Mouse (Mus musculus) embryonic facial prominence, embryonic 11.5 days (tissue): ENCODE measurements around the gene Rnd2. TPM values are rescaled to one million over a fixed set of nuclear protein-coding genes. Genes with fewer than 3 reads are reported as not detected.
"Not testable (repeated sequence)": the region's sequence is repeated elsewhere in the genome, so short reads cannot be mapped to it uniquely, and the experiment has no call there.

Experiments used
- ATAC-seq: fragments of 200-750 bp; cut with Nextera tagmentation; replicated peaks from 2 replicates; pipeline ENCODE4 v1.8.0; 2017; ENCODE audit warnings: low read depth; ENCODE audit not compliant: insufficient number of reproducible peaks, low FRiP score, low TSS enrichment
- DNase-seq: peaks from one replicate; pipeline ENCODE4 v3.0.0-alpha.2; 2015; ENCODE audit warnings: low spot score
- H3K27ac ChIP-seq: fragments of 300-500 bp; sonication (generic); replicated peaks from 2 replicates; pipeline ENCODE4 v1.5.1; 2014; ENCODE audit warnings: mild to moderate bottlenecking, low read depth, low read length, control low read depth
- H3K27me3 ChIP-seq: fragments of 300-500 bp; sonication (generic); 2 replicates; pipeline ENCODE4 v1.6.1; 2014; ENCODE audit warnings: mild to moderate bottlenecking, low read length, moderate library complexity, mixed read lengths; ENCODE audit not compliant: control insufficient read depth, insufficient read depth
- H3K36me3 ChIP-seq: fragments of 300-500 bp; sonication (generic); replicated peaks from 2 replicates; pipeline ENCODE4 v1.6.1; 2014; ENCODE audit warnings: low read depth, mild to moderate bottlenecking, low read length, moderate library complexity, mixed read lengths; ENCODE audit not compliant: control insufficient read depth, insufficient read depth
- H3K4me1 ChIP-seq: fragments of 300-500 bp; sonication (generic); 2 replicates; pipeline ENCODE4 v1.6.1; 2014; ENCODE audit warnings: low read length, mixed read lengths; ENCODE audit not compliant: control insufficient read depth, insufficient read depth
- H3K4me2 ChIP-seq: fragments of 300-500 bp; sonication (generic); 2 replicates; pipeline ENCODE4 v1.6.1; 2014; ENCODE audit warnings: low read depth, mild to moderate bottlenecking, control low read depth, low read length, moderate library complexity
- H3K4me3 ChIP-seq: fragments of 300-500 bp; sonication (generic); 2 replicates; pipeline ENCODE4 v1.5.1; 2014; ENCODE audit warnings: low read depth, low read length, control low read depth
- H3K9ac ChIP-seq: fragments of 300-500 bp; sonication (generic); replicated peaks from 2 replicates; pipeline ENCODE4 v1.6.1; 2014; ENCODE audit warnings: mild to moderate bottlenecking, control low read depth, low read length
- H3K9me3 ChIP-seq: fragments of 300-500 bp; sonication (generic); replicated peaks from 2 replicates; pipeline ENCODE4 v1.6.1; 2016; ENCODE audit warnings: mild to moderate bottlenecking, low read length, inconsistent platforms, mixed read lengths; ENCODE audit not compliant: control insufficient read depth
- WGBS: fragments of 180-500 bp; shearing (Covaris S2); extraction: QIAGEN DNeasy Blood & Tissue Kit; methylation state at CpG from one replicate; pipeline ENCODE4 v1.1.7; 2014; 5-methylcytosine and 5-hydroxymethylcytosine counted together
- polyA plus RNA-seq: library from polyadenylated mRNA; unstranded; fragments of >200 nt; fragmentation: Nextera tagmentation; extraction: Ambion mirVana; gene quantifications from 2 replicates; pipeline ENCODE4 v1.2.1, GENCODE M21; 2014

The Rnd2 gene
- polyA plus RNA-seq, 1 experiment from 2014 or later, result 9.4 TPM

DNA sequence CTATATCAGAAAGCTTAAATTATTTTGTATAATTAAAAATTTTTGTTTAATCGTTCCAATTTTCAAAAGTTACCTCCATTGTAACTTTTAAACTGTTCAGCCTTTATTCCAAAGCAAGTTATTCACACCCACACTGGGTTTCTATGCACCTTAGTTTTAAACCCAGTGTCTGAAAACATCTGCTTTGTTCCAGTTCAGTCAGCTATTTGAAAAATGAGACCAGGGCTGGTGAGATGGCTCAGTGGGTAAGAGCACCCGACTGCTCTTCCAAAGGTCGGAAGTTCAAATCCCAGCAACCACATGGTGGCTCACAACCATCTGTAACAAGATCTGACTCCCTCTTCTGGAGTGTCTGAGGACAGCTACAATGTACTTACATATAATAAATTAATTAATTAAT, 26.8 kb upstream of the Rnd2 start:
- 53% methylated on average over 3 of the region's 3 CpGs for WGBS
- not testable (repeated sequence) for H3K36me3 ChIP-seq, H3K4me2 ChIP-seq, H3K9me3 ChIP-seq, H3K9ac ChIP-seq, H3K4me3 ChIP-seq, DNase-seq, ATAC-seq, H3K27me3 ChIP-seq, H3K4me1 ChIP-seq, H3K27ac ChIP-seq

DNA sequence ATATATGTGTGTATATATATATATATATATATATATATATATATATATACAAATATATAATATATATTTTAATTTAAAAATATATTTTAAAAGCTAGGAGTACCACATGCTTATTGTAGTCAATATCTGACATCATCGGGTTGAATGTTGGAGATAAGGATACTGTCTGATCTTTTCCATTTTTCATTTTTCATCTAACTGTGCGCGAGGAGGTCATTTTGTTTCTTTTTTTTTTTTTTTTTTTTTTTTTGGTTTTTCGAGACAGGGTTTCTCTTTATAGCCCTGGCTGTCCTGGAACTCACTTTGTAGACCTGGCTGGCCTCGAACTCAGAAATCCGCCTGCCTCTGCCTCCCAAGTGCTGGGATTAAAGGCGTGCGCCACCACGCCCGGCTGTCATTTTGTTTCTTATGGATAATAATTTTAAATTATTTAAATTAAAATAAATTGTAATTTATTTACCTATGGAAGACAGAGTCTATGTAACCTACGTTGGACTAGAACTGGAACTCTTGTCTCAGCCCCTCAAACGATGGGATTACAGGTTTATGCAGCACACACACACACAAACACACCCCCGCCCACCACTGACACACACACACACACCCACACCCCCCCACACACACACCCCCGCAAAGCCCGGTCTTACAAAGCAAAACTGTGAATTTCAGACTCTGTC, 23.2 kb upstream of the Rnd2 start:
- not testable (repeated sequence) for H3K4me1 ChIP-seq, H3K36me3 ChIP-seq, H3K9me3 ChIP-seq, H3K27me3 ChIP-seq, DNase-seq, H3K27ac ChIP-seq, H3K9ac ChIP-seq
- peak overlapping the region; percentile 1 for H3K4me2 ChIP-seq
- peak; percentile 31; the same call in 1 of the 2 replicates for ATAC-seq
- peak overlapping the region; percentile 88 for H3K4me3 ChIP-seq
- 38% methylated on average over 15 of the region's 15 CpGs for WGBS

DNA sequence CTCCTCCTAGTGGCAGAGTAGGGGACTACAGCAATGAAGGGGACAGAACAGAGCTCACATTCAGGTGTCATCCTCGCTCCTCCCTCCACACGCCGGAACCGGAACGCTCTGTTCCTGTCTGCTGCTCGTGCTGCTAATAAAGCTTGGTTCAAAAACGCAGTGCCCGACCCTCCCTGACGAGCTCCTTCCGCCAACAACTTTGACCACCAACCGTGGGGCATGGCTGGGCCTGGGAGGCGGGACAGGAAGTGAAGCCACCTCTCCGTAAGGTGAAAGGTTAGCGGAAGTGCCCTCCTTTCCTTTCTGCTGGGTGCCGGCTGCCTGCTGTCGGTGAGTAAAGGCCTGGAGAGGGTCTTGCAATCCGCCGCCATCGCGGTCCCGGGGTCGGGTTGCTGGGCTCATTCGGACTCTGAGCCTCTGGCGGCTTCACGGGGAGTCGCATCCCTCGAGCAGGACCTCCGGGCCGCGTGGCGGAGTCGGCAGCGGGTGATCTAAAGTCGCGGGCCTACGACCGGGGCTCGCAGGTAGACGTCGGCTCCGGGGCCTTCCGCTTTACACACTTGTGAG, 22.6 kb upstream of the Rnd2 start, which contains the start of gene Rpl27:
Rpl27 (plus strand) TSS at position 172 of the 567 bp plus-strand sequence.
- no peaks in the 10 kb centered on the region for H3K27me3 ChIP-seq
- peak within 1 kb of the TSS; percentile 96 for H3K9ac ChIP-seq
- peaks cover 7% of the 10 kb centered on the region for H3K36me3 ChIP-seq
- peak within 1 kb of the TSS; percentile 79 for H3K27ac ChIP-seq
- ATAC-seq, result peak; percentile 99
- no peaks in the 10 kb centered on the region for H3K9me3 ChIP-seq
- peak within 1 kb of the TSS; percentile 88 for H3K4me3 ChIP-seq
- peak within 1 kb of the TSS; percentile 84 for H3K4me2 ChIP-seq
- no peaks in the 10 kb centered on the region for H3K4me1 ChIP-seq
- under 1% methylated on average over 42 of the region's 42 CpGs for WGBS
- peak; percentile 99 for DNase-seq

DNA sequence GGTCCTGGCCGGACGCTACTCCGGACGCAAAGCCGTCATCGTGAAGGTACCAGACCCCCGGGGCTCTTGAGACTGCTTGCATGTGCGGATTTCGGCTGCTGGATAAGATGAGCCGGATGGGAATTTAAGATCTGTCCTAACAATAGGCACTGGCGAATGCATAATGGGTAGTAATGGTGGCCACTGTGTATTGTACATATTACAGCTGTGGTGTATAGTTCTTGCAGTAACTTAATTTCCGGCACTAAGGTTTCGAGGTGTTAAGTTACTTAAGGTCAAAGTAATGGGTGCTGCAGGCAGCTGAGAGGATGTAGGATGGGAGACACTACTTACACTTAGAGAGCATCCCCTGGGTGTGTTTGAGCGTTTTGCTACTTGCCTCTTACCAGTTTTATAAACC, 22.0 kb upstream of the Rnd2 start:
- H3K27me3 ChIP-seq, result no peaks in the 10 kb centered on the region
- H3K9ac ChIP-seq, result peak overlapping the region; percentile 96
- H3K9me3 ChIP-seq, result no peaks in the 10 kb centered on the region
- ATAC-seq (peak; percentile 3; the same call in 1 of the 2 replicates), DNase-seq (no peak)
- H3K4me3 ChIP-seq, result peak overlapping the region; percentile 88
- peak overlapping the region; percentile 79 for H3K27ac ChIP-seq
- peak overlapping the region; percentile 84 for H3K4me2 ChIP-seq
- peaks cover 7% of the 10 kb centered on the region for H3K36me3 ChIP-seq
- no peaks in the 10 kb centered on the region for H3K4me1 ChIP-seq
- WGBS, result 1% methylated on average over 14 of the region's 14 CpGs

DNA sequence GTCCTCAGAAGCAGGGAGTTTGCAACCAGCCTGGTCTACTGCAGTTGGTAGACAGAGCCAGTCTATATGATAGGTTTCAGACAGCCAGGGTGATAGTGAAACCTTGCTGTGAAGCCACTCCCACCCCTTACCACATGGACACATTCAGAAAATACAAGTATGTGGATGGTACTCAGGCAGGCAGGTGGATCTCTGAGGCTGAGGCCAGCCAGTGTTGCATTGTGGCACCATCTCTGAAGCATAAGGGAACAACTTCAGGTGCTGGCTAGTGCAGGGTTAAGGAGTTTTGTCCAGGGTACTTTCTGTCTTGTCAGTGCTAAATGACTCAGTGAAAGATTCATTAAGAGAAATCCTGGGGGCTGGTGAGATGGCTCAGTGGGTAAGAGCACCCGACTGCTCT, 18.5 kb upstream of the Rnd2 start:
- DNase-seq, result no peak
- Histone ChIP-seq H3K9me3 (no peaks in the 10 kb centered on the region), H3K27me3 (no peaks in the 10 kb centered on the region), H3K9ac (no peak overlapping the region), H3K4me1 (no peaks in the 10 kb centered on the region), H3K36me3 (peaks cover 7% of the 10 kb centered on the region), H3K4me2 (no peak overlapping the region), H3K4me3 (no peak overlapping the region), H3K27ac (no peak overlapping the region)
- ATAC-seq, result no peak
- 79% methylated on average over 1 of the region's 1 CpGs for WGBS

DNA sequence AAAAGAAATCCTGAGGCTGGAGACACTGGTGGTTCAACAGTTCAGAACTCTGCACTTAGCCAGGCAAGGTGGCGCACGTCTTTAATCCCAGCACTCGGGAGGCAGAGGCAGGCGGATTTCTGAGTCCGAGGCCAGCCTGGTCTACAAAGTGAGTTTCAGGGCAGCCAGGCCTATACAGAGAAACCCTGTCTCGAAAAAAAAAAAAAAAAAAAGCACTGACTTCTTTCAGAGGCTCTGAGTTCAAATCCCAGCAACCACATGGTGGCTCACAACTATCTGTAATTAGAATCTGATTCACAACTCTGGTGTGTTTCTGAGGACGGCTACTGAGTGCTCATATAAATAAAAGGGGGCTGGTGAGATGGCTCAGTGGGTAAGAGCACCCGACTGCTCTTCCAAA, 17.9 kb upstream of the Rnd2 start:
- not testable (repeated sequence) for H3K4me3 ChIP-seq, H3K27me3 ChIP-seq, H3K9ac ChIP-seq, H3K4me1 ChIP-seq, H3K9me3 ChIP-seq, ATAC-seq, DNase-seq, H3K4me2 ChIP-seq, H3K36me3 ChIP-seq, H3K27ac ChIP-seq
- 92% methylated on average over 8 of the region's 8 CpGs for WGBS

DNA sequence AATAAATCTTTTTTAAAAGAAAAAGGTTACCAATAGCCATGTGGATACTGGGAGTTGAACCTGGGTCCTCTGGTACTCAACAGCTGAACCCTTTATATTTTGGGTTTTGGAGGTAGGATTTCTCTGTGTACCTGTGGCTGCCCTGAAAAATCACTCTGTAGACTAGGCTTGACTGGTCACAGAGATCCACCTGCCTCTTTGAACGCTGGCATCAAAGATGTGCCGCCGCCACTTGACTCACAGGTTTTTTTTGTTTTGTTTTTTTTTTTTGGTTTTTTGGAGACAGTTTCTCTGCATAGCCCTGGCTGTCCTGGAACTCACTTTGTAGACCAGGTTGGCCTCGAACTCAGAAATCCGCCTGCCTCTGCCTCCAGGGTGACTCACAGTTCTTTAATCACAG, 17.0 kb upstream of the Rnd2 start:
- ATAC-seq (no peak), DNase-seq (no peak)
- Histone ChIP-seq H3K4me3 (no peak overlapping the region), H3K9me3 (no peaks in the 10 kb centered on the region), H3K4me2 (no peak overlapping the region), H3K4me1 (no peaks in the 10 kb centered on the region), H3K27ac (no peak overlapping the region), H3K9ac (no peak overlapping the region), H3K36me3 (peaks cover 7% of the 10 kb centered on the region), H3K27me3 (no peaks in the 10 kb centered on the region)
- 87% methylated on average over 5 of the region's 5 CpGs for WGBS

DNA sequence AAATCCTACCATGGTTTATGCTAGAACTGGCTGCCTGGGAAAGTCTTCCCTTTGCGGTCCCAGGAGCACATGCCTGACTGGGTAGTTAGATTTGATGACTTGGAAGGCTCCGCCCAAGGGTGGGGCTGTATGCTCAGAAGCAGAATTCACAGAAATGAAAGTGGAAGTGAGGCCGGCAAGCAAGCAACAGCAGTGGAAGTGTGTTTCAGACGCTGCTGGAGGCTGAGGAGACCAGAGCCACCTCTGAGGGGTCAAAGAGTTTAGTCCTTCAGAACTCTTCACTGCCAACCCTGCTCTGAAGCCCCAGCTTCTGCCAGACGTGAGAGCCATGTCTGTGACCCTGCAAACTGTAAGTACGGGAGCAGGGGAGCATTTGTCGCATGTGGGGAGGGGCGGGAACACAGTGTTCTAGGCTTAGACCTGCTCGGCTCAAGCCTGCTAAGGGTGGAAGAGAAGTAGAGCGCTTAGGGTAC, 16.5 kb upstream of the Rnd2 start, which contains the start of gene Ifi35:
Ifi35 (plus strand) TSS at position 134 of the 473 bp plus-strand sequence.
- no peaks in the 10 kb centered on the region for H3K4me1 ChIP-seq
- no peaks in the 10 kb centered on the region for H3K27me3 ChIP-seq
- peak within 1 kb of the TSS; percentile 23 for H3K9ac ChIP-seq
- no peak within 1 kb of the TSS for H3K27ac ChIP-seq
- no peak for ATAC-seq
- peaks cover 7% of the 10 kb centered on the region for H3K36me3 ChIP-seq
- no peaks in the 10 kb centered on the region for H3K9me3 ChIP-seq
- WGBS, result 36% methylated on average over 10 of the region's 10 CpGs
- H3K4me3 ChIP-seq, result no peak within 1 kb of the TSS
- peak within 1 kb of the TSS; percentile 13 for H3K4me2 ChIP-seq
- peak; percentile 39 for DNase-seq
